Mouse (Mus musculus) MN1 (cell line): ENCODE measurements around the gene Spag16.
"Not testable (repeated sequence)": the region's sequence is repeated elsewhere in the genome, so short reads cannot be mapped to it uniquely, and the experiment has no call there.

ENCODE experiments used
- DNase-seq: peaks from one replicate; pipeline ENCODE4 v3.0.0-alpha.2; 2016; ENCODE audit warnings: low spot score

Gene Spag16

DNA sequence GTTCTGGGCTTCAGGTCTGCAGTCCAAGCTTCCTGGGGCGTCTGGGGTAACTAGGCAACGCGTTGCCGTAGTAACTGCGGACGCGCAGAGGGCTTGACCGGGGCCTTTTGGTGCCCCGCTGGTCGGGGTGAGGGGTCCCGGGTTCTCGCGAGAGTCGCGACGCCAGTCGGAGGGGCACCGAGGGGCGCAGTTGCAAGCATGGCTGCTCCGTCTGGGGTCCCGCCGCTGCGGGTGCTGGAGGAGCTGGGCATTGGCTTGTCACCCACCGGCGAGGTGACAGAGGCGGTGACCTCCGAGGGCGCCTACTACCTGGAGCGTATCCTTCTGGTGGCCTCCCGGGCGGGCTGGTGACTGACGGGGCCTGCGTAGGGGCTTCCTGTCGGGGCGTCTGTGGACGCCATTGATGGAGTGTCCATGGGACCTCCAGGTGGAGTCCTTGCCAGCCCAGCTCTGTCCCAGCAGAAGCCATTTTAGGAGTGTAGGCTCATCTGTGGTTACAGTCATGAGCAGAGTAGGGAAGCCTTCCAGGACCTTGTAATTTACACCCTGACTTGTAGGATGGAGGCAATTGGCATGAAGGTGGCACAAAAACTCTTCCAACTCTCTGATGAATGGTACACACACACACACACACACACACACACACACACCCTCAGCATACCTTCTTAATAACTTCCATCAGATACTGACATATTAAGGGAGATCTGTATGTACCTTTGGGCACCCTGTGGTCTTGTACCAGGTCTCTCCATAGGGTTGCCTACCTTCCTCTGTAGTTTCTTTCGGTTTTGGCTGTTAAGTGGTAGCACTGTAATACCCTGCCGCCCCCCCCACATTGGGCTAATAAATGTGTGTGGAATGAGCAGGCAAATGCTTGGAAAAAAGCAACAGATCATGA lies at the start of gene Spag16:
TSS of gene Spag16 (plus strand) at position 165 of the 898 bp plus-strand sequence.
- DNase-seq = no peak

GRCm38 (mm10) chr1:69785129-69785528 lies 41.6 kb upstream of the Spag16 start:
- peak; percentile 58 for DNase-seq

DNA sequence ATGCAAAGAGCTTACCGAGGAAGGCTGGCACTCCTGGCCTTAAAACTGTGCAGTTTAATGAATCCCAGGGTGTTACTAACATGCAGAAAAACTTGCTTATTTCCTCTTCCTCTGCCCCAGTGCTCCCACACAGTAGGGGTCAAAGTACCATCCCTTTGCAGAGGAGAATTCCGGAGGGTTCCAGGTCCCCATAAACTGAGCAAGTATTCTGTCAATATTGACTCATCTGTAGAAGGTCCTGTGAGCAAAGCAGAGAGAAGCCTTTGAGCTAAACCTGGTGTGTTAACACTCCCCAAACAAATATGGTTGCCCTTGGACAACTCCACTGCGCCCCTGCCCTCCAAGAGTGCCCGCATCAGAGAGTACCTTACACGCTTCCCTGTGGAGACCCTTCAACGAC lies 40.1 kb upstream of the Spag16 start:
- DNase-seq = no peak

DNA sequence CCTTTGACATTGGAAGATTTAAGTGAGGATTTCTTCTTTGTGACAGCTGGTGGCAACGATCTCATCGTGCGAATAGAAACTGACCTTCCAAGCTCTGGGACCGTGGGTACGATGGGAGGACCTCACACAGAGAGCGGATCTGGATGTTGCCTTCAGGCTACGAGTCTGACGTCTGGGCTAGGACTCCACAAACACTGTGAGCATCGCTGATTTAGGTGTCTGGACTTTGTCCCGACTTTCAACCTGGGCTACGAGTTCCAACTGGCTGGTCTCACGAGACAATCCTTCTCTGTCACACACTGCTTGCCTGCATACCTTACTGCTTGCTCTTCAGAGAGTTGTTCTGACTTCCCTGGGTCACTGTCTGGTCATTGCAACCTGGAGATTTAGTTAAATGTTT lies 39.4 kb upstream of the Spag16 start:
- DNase-seq = no peak

GRCm38 (mm10) chr1:69790337-69791250 lies 36.2 kb upstream of the Spag16 start:
- DNase-seq = peak; percentile 18

DNA sequence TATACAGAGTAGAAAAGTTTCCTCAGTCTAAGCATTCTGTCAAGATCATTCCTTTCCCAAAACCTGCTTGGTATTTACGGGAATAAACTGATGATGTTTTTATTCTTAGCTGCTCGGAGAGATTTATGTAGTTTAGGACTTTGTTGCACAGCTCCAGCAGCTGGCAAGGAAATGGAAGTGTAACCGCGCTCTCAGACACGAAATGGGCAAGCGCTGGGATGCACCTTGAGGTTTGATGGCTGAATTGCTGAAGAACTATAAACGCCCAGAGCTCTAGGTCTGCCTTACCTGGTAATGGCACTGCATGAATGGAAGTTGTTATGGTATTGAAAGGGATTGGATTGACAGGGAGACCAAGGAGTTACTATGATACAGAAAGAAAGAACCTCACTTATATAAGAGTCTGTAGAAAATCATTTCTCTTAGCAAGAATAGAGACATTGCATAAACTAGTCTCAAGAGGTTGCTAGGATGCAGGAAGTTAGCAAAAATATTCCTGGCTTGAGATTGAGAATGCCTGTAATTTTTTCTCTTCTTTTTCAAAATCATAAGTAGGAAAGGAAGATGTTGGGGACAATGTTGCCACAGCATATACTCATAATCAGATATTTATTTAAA lies 27.7 kb upstream of the Spag16 start:
- no peak for DNase-seq

- no peak for DNase-seq
Observed at GRCm38 (mm10) chr1:69810161-69810560, 16.6 kb upstream of the Spag16 start.

DNA sequence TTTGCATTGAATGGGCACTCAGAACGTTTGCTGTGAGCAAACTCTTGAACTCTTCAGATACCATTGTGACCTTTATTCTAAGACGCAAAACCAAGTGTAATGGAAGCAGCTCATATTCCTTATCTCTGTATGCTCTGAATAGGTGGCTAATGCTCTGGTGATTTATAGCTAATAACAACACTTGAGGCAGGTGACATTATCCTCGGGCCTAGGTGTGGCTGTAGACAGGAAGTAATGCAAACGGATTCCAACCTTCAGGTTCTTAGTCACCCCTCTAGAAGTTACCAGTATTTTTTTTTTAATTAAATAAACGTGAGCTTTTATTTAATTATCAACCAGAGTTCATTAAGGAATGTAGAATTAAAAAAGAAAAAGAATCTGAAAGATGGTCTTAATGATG lies 1.1 kb upstream of the Spag16 start:
- DNase-seq = not testable (repeated sequence)

DNA sequence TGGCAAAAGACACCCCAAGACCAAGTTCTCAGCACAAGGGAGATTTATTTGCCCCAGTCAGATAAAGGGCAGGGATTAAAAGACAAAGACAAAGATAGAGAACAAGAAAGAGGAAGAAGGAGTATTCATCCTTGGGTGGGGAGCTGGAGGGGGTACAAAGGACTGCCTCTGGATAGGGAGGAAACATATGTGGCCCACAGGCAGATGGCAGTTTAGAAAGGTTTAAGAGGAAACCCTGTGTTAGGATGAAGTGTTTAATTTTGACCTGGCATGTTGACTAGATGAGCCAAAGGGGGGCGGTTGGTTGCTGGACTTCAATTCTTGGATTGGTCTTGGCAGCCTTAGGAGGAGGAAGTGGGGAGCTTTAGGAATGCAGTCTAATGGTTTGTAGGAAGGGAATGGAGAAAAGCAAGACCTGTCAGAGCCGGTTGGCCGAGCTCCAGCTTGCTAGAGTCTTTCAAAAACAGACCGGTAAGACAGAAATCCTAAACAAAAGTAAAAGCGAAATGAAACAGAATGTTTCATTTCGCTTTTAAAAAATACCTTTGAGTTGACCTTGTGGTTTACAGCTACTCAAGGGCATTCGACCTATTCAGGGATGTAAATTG lies 2.2 kb downstream of the Spag16 start:
- DNase-seq = no peak

DNA sequence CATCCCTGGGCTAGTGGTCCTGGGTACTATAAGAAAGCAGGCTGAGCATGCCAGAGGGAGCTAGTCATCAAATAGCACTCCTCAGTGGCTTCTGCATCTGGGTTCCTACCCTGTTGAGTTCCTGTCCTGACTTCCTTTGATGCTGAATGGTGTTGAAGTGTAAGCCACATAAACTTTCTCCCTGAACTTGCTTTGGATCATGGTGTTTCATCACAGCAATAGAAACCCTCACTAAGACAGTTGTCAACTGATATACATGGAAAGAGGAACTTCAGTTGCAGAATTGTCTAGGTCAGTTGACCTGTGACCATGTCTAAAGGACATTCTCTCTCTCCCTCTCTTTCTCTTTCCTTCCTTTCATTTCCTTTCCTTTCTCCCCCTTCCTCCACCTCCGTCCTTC lies 3.8 kb downstream of the Spag16 start:
- no peak for DNase-seq

DNA sequence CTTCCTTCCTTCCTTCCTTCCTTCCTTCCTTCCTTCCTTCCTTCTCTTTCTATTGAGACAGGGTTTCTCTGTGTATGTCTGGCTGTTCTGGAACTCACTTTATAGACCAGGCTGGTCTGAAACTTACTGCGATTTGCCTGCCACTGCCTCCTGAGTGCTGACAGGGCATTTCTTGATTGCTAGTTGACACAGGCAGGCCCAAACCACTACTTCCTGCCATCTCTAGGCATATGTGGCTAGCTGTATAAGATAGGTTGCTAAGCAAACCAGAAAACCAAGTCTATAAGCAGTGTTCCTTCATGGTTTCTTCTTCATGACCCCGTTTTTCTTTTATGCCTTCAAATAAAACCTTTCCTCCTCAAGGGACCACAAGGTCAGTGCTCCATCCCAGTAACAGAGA lies 4.2 kb downstream of the Spag16 start:
- no peak for DNase-seq

DNA sequence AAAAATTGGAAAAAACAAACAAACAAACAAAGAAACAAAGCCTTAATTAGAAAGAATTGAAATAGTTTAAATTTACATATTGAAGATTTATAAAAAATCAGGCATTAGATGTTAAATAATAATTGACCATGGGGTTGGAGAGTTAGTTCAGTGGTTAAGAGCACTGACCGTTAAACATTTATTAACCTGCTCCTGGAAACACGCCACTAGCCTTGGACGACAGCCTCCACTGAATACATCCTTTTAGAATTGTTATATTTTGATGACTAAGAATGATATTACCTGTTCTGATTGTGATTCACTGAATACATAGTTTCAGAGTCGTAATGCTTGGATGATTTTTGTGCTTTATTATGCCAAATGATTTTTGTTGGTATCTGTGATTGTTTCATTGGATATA lies 6.7 kb downstream of the Spag16 start:
- DNase-seq = not testable (repeated sequence)

GRCm38 (mm10) chr1:69853436-69853835 lies 26.7 kb downstream of the Spag16 start:
- DNase-seq = no peak

GRCm38 (mm10) chr1:69867776-69868175 lies 41.0 kb downstream of the Spag16 start:
- DNase-seq = no peak

DNA sequence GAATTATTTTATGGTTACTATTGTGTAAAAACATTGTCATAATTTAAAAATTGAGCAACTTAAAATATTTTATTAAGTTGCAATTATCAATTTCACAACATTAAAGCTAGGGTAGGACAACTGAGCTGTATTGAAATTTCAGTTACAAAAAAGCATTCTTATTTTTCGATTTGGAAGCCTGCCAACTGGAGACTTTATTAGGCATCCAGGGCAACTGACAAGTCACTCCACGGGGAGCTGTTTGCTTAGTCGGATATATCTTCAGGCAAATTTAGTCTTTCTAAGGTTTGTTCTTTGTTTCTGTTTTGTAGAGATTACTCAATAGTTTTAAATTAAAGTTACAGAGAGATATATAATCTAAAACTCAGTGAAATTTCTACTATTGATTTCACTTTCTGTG lies 129.8 kb downstream of the Spag16 start:
- no peak for DNase-seq

GRCm38 (mm10) chr1:69996874-69997273 lies 170.1 kb downstream of the Spag16 start:
- DNase-seq = no peak

- DNase-seq = no peak
Observed at GRCm38 (mm10) chr1:70012991-70013390, 186.2 kb downstream of the Spag16 start.

GRCm38 (mm10) chr1:70037384-70037783 lies 210.6 kb downstream of the Spag16 start:
- DNase-seq = no peak

DNA sequence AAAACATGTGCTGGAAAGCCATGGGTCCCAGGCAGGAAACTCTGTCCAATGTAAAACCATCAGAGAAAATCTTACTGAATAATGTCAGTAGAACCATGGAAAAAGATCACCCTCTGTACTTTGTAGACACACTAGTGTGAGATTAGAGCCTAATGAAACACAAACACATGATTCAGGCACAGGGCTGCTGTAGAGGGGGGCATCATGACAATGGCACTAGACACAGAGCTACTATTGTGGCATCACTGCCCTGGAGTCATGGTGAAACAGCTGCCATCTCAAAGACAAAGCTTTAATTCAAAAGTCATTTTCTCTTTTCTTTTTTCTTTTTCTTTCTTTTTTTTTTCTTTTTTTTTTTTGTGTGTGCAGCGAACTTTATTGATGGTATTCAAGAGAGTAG lies 240.6 kb downstream of the Spag16 start:
- no peak for DNase-seq

DNA sequence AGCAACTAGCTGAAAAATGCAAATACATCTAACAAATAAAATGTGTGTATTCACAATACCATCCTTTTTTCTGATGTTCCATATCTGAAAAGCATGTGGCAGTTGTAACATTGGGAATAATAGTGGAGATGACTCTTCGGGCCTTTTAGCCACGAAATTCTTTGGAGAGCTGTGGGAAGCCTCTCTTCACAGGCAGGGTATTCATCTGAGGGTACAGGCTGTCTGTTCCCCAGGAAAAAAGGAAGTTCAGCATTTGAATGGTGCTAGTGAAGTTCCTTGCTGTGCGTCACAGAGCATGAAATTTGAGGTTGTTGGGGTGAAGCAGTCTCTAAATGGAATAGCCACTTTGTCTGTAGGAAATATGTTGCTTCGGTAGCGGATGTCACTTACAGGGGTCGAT lies 246.7 kb downstream of the Spag16 start:
- DNase-seq = no peak

GRCm38 (mm10) chr1:70078806-70079205 lies 252.0 kb downstream of the Spag16 start:
- DNase-seq = no peak
